Mouse (Mus musculus) hindbrain, embryonic 11.5 days (tissue): ENCODE data around the gene Zfp426. TPM values are rescaled to one million over a fixed set of nuclear protein-coding genes. Genes with fewer than 3 reads are reported as not detected.

Source experiments
- ATAC-seq: fragments of 200-750 bp; cut with Nextera tagmentation; 2 replicates; pipeline ENCODE4 v1.8.0; 2017; ENCODE audit warnings: mild to moderate bottlenecking, moderate TSS enrichment, moderate library complexity; ENCODE audit not compliant: low FRiP score
- DNase-seq: peaks from one replicate; pipeline ENCODE4 v3.0.0-alpha.2; 2015; ENCODE audit warnings: low spot score
- H3K27ac ChIP-seq: fragments of 300-500 bp; sonication (generic); 2 replicates; pipeline ENCODE4 v1.5.1; 2014; ENCODE audit warnings: mild to moderate bottlenecking, low read depth, low read length
- H3K27me3 ChIP-seq: fragments of 300-500 bp; sonication (generic); 2 replicates; pipeline ENCODE4 v1.6.1; 2014; ENCODE audit warnings: mild to moderate bottlenecking, low read length, moderate library complexity, mixed read lengths; ENCODE audit not compliant: control insufficient read depth, insufficient read depth
- H3K36me3 ChIP-seq: fragments of 300-500 bp; sonication (generic); 2 replicates; pipeline ENCODE4 v1.6.1; 2014; ENCODE audit warnings: mild to moderate bottlenecking, low read length, moderate library complexity, mixed read lengths; ENCODE audit not compliant: control insufficient read depth, insufficient read depth
- H3K4me1 ChIP-seq: fragments of 300-500 bp; sonication (generic); replicated peaks from 2 replicates; pipeline ENCODE4 v1.6.1; 2014; ENCODE audit warnings: low read length, mixed read lengths; ENCODE audit not compliant: control insufficient read depth, insufficient read depth
- H3K4me2 ChIP-seq: fragments of 300-500 bp; sonication (generic); replicated peaks from 2 replicates; pipeline ENCODE4 v1.6.1; 2014; ENCODE audit warnings: mild to moderate bottlenecking, low read depth, low read length
- H3K4me3 ChIP-seq: fragments of 300-500 bp; sonication (generic); 2 replicates; pipeline ENCODE4 v1.5.1; 2014; ENCODE audit warnings: low read depth, low read length
- H3K9ac ChIP-seq: fragments of 300-500 bp; sonication (generic); 2 replicates; pipeline ENCODE4 v1.6.1; 2014; ENCODE audit warnings: low read depth, low read length
- H3K9me3 ChIP-seq: fragments of 300-500 bp; sonication (generic); 2 replicates; pipeline ENCODE4 v1.6.1; 2016; ENCODE audit warnings: low read length; ENCODE audit not compliant: control insufficient read depth
- WGBS: fragments of 180-500 bp; shearing (Covaris S2); extraction: QIAGEN DNeasy Blood & Tissue Kit; methylation state at CpG from one replicate; pipeline ENCODE4 v1.1.7; 2014; 5-methylcytosine and 5-hydroxymethylcytosine counted together
- polyA plus RNA-seq: library from polyadenylated mRNA; unstranded; fragments of >200 nt; fragmentation: Nextera tagmentation; extraction: Ambion mirVana; gene quantifications from 2 replicates; pipeline ENCODE4 v1.2.1, GENCODE M21; 2014

Gene Zfp426
- polyA plus RNA-seq, 1 experiment from 2014 or later = 32.7 TPM

DNA sequence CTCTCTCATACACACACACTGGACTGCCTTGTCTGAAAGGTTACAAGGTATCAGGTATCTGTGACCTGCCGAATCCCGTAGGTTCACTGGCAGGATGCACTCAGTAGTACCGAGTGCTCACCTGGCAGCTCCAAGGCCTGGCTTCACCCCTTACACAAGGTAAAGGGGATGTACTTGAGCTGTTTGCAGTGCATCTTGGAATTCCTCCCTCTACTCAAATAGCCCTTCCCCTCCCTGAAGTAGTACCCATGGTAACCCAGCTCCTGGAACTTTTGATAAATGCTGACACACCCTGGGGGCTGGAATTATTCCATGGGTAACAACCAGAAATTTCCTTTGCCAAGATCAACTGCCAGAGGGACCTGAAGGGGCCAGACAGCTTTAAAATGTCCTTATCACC, 21.5 kb upstream of the Zfp426 start:
- WGBS = 87% methylated on average over 3 of the region's 3 CpGs
- Histone ChIP-seq H3K36me3 (no peaks in the 10 kb centered on the region), H3K27ac (no peak overlapping the region), H3K9me3 (no peaks in the 10 kb centered on the region), H3K4me3 (no peak overlapping the region), H3K4me1 (no peaks in the 10 kb centered on the region), H3K4me2 (no peak overlapping the region), H3K9ac (no peak overlapping the region), H3K27me3 (no peaks in the 10 kb centered on the region)
- no peak for ATAC-seq
- DNase-seq = no peak

DNA sequence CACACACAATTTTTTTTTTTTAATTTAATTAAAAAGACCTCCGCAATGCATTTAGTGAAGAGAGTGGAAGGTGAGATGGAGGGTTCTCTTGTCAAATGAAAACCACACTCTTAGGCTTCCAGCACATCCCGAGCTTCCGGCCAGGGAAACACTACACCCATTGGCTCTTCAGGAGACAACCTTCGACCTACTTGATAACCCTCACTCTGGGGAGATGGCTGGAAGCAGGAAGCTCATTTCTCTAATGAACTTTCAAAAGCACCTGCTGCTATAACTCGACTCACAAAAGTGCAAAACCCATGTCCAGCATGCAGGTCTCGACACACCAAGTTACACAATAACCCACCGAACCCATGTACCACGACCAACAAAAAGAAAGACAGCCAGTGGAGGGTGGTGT, 20.2 kb upstream of the Zfp426 start:
- Histone ChIP-seq H3K27ac (no peak overlapping the region), H3K4me3 (no peak overlapping the region), H3K27me3 (no peaks in the 10 kb centered on the region), H3K36me3 (no peaks in the 10 kb centered on the region), H3K4me2 (no peak overlapping the region), H3K4me1 (no peaks in the 10 kb centered on the region), H3K9ac (no peak overlapping the region), H3K9me3 (no peaks in the 10 kb centered on the region)
- WGBS = 87% methylated on average over 8 of the region's 8 CpGs
- DNase-seq (no peak), ATAC-seq (no peak)

DNA sequence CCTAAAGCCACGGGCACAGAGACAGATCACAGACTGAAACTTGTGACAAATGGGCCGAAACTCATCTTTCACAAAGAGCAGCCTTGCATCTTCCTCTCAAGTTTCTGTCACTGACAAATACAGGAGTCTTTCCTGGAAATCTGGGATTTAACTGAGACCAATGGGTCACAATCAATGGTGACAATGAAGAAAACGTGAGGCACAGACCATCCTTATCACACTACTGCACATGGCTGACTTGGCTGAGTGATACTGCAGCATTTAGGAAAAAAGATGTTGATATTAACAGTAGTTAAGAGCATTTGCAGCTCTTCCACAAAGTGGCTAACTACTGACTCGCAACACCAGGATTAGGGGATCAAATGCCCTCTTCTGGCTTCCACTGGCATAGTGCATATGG, 19.1 kb upstream of the Zfp426 start:
- Histone ChIP-seq H3K4me2 (no peak overlapping the region), H3K4me3 (no peak overlapping the region), H3K36me3 (no peaks in the 10 kb centered on the region), H3K9me3 (no peaks in the 10 kb centered on the region), H3K27me3 (no peaks in the 10 kb centered on the region), H3K4me1 (no peaks in the 10 kb centered on the region), H3K27ac (no peak overlapping the region), H3K9ac (no peak overlapping the region)
- DNase-seq = no peak
- no peak for ATAC-seq
- 89% methylated on average over 4 of the region's 4 CpGs for WGBS

DNA sequence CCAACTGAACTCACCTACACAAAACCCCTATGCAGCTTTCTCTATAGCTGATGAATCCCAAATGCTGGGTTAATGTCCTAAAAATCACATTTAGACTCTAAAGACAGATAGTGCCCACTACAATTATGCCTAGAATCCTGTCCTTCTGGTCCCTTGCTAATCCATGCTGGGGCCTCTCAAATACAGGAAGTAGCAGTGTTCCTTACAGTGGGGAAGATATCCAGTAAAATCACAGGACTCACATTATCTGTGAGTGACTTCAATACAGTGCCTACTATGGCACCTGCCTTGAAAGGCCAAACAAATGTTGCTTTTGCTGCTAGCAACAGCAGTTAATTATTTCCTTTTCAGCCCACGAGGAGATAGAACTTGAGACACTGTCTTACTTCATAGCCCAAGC, 17.8 kb upstream of the Zfp426 start:
- H3K36me3 ChIP-seq = no peaks in the 10 kb centered on the region; the same call in 1 of the 2 replicates
- H3K9ac ChIP-seq = no peak overlapping the region
- DNase-seq = no peak
- no peaks in the 10 kb centered on the region for H3K27me3 ChIP-seq
- no peak overlapping the region for H3K27ac ChIP-seq
- no peaks in the 10 kb centered on the region for H3K4me1 ChIP-seq
- no peaks in the 10 kb centered on the region for H3K9me3 ChIP-seq
- ATAC-seq = no peak
- 77% methylated on average over 1 of the region's 1 CpGs for WGBS
- H3K4me2 ChIP-seq = no peak overlapping the region
- H3K4me3 ChIP-seq = no peak overlapping the region

DNA sequence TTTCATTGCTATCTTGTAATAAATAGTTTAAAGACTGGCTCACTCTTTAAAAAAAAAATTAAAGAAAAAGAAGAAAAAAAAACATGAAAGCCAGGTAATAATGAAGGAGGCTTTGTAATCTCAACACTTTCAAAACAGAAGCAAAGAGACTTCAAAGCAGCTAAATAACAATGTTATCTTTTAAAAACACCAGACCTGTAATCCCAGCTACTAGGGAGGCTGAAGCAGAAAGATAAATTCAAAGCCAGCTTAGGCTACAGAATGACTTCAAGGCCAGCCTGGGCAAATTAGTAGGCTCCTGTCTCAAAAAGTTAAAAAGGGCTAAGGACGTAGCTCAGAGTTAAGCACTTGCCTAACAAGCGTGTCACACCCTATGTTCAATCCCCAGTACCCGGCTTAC, 17.1 kb upstream of the Zfp426 start:
- Histone ChIP-seq H3K4me1 (no peaks in the 10 kb centered on the region), H3K27ac (no peak overlapping the region), H3K9ac (no peak overlapping the region), H3K4me3 (no peak overlapping the region), H3K36me3 (peaks cover 6% of the 10 kb centered on the region), H3K9me3 (no peaks in the 10 kb centered on the region), H3K27me3 (no peaks in the 10 kb centered on the region), H3K4me2 (no peak overlapping the region)
- ATAC-seq (no peak), DNase-seq (no peak)
- 90% methylated on average over 3 of the region's 3 CpGs for WGBS

DNA sequence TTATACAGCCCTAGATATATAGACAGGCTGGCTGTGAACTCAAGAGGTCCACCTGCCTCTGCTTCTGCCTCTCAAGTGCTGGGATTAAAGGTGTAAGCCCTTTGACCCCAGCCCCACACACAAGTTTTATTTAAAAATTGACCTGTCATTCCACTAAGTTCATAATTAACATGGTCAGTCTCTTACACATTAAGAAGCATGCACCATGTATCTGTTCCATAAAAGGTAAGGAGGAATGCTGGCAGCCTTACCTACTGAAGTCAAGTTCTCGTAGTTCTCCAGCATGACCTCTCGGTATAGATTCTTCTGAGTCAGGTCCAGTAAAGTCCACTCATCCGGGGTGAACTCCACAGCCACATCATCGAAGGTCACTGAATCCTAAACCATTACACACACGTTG, 12.3 kb upstream of the Zfp426 start:
- DNase-seq (no peak), ATAC-seq (no peak)
- Histone ChIP-seq H3K27me3 (no peaks in the 10 kb centered on the region), H3K9me3 (no peaks in the 10 kb centered on the region), H3K27ac (no peak overlapping the region), H3K9ac (no peak overlapping the region), H3K4me2 (no peak overlapping the region), H3K4me1 (no peaks in the 10 kb centered on the region), H3K36me3 (peaks cover 13% of the 10 kb centered on the region), H3K4me3 (no peak overlapping the region)
- WGBS = 92% methylated on average over 5 of the region's 5 CpGs

DNA sequence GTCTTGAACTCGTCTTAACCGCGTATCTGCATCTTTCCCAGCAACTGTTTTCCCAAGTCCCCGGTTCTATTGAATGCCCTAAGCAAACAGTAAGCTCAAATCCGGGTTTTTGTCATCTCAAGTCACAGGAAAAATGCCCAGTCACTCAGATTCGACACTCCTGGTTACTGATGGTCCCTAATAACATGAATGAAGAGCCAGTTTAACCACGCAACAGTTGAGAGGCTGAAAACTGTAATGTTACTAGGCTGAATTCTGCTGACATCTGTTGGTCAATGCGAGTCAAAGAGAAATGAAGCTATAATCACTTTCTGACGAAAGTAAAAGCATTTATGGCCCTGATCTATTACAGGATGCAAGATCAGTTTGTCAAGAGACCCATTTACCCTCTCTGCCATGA, 735 bp upstream of the Zfp426 start:
- Histone ChIP-seq H3K4me3 (peak overlapping the region; percentile 92), H3K9ac (peak overlapping the region; percentile 95)
- ATAC-seq = no peak

DNA sequence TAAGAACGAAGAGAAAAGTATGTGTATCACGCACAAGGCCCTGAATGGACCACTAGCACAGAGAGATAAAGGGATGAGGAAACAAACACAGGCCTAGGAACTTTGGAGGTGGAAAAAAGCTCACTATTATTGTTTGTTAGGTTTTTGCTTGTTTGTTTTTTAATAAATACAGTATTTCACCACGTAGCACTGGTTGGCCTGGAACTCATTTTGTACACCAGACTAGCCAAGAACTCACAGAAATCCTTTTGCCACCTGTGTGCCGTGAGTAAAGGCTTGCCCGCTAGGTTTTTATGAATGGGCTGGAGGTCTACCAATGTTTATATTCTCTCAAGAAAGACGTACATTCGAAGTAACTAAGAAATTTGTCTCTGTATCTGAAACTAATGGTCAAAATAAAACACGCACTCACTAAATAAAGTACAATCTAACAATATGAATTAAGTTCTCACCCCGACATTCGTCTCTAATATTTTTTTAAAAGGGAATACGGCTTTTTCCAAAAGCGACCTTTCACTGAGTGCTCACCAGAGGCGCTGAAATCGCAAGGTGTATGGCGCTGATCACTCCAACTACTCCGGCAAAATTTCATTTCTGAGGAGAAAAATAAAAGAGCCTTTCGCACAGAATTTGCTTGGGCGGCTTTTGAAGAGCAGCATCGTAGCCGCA, 554 bp downstream of the Zfp426 start:
- Histone ChIP-seq H3K36me3 (0 out of 2 replicates have a peak, but pooled peaks cover 2% of the 10 kb centered on the region), H3K4me1 (no peaks in the 10 kb centered on the region), H3K9ac (peak overlapping the region; percentile 95), H3K27me3 (no peaks in the 10 kb centered on the region), H3K4me3 (peak overlapping the region; percentile 92), H3K4me2 (peak overlapping the region; percentile 66), H3K9me3 (no peaks in the 10 kb centered on the region), H3K27ac (peak overlapping the region; percentile 86)
- DNase-seq = no peak
- WGBS = 13% methylated on average over 20 of the region's 20 CpGs
- ATAC-seq = no peak

More for the DNA sequence above, 735 bp upstream of the Zfp426 start:
- WGBS = 12% methylated on average over 9 of the region's 9 CpGs
- DNase-seq = no peak
- Histone ChIP-seq H3K27ac (peak overlapping the region; percentile 86), H3K27me3 (no peaks in the 10 kb centered on the region), H3K36me3 (peaks cover 4% of the 10 kb centered on the region; the same call in 1 of the 2 replicates), H3K4me2 (peak overlapping the region; percentile 66), H3K9me3 (no peaks in the 10 kb centered on the region), H3K4me1 (no peaks in the 10 kb centered on the region)

DNA sequence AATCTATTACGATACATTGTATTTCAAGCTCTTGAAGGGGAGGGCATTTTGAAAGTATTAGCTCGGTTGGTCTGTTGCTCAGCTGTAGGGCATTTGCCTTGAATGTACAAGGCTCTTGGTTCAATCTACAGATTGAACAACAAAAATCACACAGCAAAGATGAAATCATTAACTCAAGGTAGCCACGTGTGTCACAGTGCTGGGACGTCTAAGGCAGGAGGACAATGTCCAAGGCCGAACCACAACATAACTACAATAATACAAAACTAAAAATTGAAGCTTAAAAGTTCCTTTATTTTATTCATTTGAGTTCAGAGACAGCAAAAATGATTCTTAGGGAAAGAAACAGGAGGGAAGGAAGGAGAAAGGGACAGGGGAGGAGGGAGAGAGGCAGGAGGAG, 3.0 kb downstream of the Zfp426 start:
- Histone ChIP-seq H3K36me3 (0 out of 2 replicates have a peak, but pooled peaks cover 6% of the 10 kb centered on the region), H3K27ac (no peak overlapping the region), H3K4me2 (no peak overlapping the region), H3K9ac (no peak overlapping the region), H3K27me3 (no peaks in the 10 kb centered on the region), H3K4me3 (no peak overlapping the region), H3K4me1 (no peaks in the 10 kb centered on the region), H3K9me3 (no peaks in the 10 kb centered on the region)
- DNase-seq = no peak
- ATAC-seq = no peak
- 91% methylated on average over 5 of the region's 5 CpGs for WGBS
